Mouse (Mus musculus): ENCODE data around the gene Pdzd7.

Pdzd7 gene

DNA sequence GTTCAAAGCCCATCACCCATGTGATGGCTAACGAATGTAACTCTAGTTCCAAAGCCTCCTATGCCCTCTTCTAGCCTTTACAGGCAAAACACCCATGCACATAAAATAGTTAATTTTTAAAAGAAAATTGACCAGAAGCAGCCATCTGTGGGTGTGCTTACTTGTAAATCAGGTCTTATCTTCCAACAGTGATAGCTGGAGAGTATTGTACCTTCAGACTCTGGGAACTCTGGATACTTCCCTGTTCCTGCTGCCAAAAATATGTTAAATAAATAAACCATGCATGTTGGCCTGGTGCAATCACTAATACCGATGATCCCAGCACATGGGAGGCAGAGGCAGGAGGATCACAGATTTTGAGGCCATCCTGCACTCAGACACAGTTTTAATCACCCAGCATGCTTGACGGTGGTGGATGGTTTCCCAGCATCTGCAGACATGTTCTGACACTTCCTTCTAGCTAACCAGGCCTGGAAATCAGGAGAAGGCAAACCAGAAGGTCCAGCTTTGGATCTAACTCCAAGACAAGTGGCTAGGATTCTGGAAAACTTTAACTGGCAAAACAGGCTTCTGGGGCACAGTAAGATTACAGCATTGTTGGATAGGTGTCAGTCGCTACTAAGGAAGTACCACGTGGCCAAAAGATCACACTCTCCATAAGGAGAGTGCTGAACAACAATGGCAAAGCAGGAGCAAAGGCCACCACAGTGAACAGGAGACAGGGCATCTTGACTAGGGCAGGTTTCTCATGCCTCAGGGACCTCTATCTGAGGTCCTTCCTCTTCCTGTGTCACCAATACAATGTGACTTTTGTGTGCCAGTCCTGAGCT, 60.1 kb downstream of the Pdzd7 start:
- DNase-seq (ENCODE audit: low spot score in 2 of 2) = no peak

DNA sequence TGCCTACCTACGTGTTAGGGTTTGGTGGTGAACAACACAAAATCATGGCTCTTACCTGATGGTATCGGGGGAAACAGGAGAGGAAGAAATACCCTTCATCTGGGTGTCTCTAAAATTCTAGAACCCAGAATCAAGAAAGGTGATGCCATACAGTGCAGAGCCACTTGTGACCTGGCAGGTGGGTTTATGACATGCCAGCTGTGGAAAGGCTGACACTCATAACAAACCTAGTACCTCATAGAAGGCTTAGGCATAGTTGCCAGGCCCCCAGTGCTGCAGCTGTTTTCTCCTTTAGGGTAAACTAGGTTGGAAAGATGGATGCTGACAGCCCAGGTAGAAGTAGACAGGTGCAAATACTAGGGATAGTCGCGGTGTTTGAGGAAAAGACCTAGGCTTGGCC, 61.1 kb downstream of the Pdzd7 start:
- DNase-seq (ENCODE audit: low spot score in 2 of 2) = no peak

DNA sequence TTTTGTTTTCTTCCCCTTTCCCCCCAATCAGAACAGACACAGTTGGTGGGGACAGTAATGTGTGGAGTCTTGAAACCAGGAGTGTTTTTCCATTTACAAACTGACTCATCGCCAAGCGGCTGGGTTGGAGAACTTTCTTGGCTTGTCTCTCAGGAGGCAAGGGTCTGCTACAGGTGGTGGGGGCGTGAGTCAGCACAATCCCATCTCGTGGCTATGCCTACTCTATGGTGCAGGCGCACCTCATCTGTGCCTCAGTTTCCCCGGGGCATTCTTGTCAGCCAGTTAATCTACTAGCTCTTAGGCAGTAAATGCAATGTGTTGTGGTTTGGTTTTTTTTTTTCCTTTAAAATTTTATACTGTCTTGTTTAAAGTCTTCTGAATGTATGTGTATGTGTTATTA, 62.2 kb downstream of the Pdzd7 start:
- no peak for DNase-seq (ENCODE audit: low spot score in 2 of 2)

DNA sequence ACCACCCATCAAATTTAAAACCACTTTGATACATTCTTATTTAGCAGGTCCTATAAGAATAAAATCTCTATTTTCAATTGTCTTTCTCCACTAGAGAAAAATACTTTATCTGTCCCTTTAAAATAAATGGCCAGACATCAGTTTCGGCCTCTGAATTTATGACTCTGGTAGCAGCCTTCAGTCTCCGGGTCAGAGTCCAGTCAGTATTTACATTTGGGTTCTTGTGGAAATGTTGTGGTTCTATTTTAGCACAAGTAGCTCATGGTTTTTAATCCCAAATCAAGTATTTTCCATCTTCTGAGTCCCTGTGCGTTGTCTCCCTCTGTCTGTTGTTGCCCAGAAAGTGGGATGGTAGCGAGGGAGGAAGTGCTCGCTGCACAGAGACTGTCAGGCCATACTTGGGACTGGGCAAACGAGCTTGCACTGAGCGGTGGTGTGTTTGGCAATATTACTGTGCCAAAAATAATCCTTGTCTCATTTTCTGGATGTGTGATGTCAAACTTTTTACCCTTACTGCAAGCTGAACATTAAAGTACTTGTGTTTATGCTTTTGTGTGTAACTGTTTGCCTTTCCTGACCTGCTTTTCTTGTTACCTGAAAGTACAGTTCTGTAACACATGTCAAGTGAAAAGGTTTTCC, 62.9 kb downstream of the Pdzd7 start:
- no peak for DNase-seq (ENCODE audit: low spot score in 2 of 2)

DNA sequence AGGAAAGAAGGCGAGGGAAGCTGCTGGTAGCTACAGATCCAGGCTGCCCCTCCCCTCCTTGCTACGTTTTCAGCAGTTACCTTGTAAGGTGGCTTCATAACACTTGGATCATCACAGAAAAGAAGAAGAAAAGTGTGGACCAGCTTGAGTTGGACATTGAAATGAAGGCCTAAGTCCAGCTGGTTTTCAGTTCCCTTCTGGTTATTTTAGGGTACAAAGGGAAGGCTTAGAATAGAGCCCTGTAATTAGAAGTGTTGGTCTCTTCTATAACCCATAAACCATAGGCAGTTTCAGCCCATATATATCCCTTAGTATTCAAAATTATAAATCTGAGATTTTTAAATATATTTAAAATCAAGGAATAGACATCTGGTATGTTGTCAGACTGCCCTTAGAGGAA, 64.7 kb downstream of the Pdzd7 start:
- DNase-seq (ENCODE audit: low spot score in 2 of 2) = no peak

DNA sequence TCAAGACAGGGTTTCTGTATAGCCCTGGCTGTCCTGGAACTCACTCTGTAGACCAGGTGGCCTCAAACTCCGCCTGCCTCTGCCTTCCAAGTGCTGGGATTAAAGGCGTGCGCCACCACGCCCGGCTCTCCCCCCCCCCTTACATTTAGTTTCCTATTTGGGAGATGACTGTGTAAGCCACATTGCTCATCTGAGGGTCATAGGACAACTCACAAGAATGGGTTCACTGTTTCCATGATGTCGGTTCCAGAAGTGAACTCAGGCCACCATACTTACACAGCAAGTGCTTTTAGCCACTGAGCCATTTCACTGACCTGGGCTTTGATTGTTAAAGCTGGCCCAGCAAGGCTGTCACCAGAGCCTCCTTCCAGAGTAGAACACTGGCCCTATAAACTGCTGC, 68.4 kb downstream of the Pdzd7 start:
- DNase-seq (ENCODE audit: low spot score in 2 of 2) = no peak
